Mouse (Mus musculus) urinary bladder, adult 18-20 months (tissue): ENCODE results near the gene Pknox2.

Experiments used
- DNase-seq, 2 experiments: peaks; one replicate each; pipeline ENCODE4 v3.0.0; 2022; ENCODE audit warnings: low spot score in 2 of 2, mixed read lengths in 2 of 2

Pknox2 gene

GRCm38 (mm10) chr9:37147359-37147685, at the start of gene Pknox2:
Gene Pknox2, minus strand, starts transcription at chr9:37147407.
- DNase-seq, result peak; percentile 55 to 66

- DNase-seq, result no peak
Observed at GRCm38 (mm10) chr9:37188024-37188423, 40.8 kb upstream of the Pknox2 start.

- no peak for DNase-seq
Observed at GRCm38 (mm10) chr9:37187407-37187806, 40.2 kb upstream of the Pknox2 start.

- DNase-seq, result no peak
Observed at GRCm38 (mm10) chr9:37183176-37183575, 36.0 kb upstream of the Pknox2 start.

GRCm38 (mm10) chr9:37181596-37181995, 34.4 kb upstream of the Pknox2 start:
- no peak for DNase-seq

GRCm38 (mm10) chr9:37179596-37179995, 32.4 kb upstream of the Pknox2 start:
- DNase-seq, result no peak

- no peak for DNase-seq
Observed at GRCm38 (mm10) chr9:37178911-37179310, 31.7 kb upstream of the Pknox2 start.

- DNase-seq, result no peak
Observed at GRCm38 (mm10) chr9:37177551-37177950, 30.3 kb upstream of the Pknox2 start.

GRCm38 (mm10) chr9:37177107-37177506, 29.9 kb upstream of the Pknox2 start:
- peak in 1 of 2 experiments; percentile 15 for DNase-seq

- no peak for DNase-seq
Observed at GRCm38 (mm10) chr9:37176002-37176401, 28.8 kb upstream of the Pknox2 start.

GRCm38 (mm10) chr9:37173376-37173775, 26.2 kb upstream of the Pknox2 start:
- DNase-seq, result no peak

GRCm38 (mm10) chr9:37166899-37167298, 19.7 kb upstream of the Pknox2 start:
- DNase-seq, result no peak

GRCm38 (mm10) chr9:37160686-37161085, 13.5 kb upstream of the Pknox2 start:
- no peak for DNase-seq

GRCm38 (mm10) chr9:37147886-37148285, 679 bp upstream of the Pknox2 start:
- no peak for DNase-seq

GRCm38 (mm10) chr9:37146603-37147358, 426 bp downstream of the Pknox2 start:
- DNase-seq, result peak; percentile 59 to 66

- peak in 1 of 2 experiments; percentile 64 for DNase-seq
Observed at GRCm38 (mm10) chr9:37146353-37146602, 929 bp downstream of the Pknox2 start.

- DNase-seq, result peak in 1 of 2 experiments; percentile 43
Observed at GRCm38 (mm10) chr9:37145616-37146352, 1.4 kb downstream of the Pknox2 start.

- DNase-seq, result no peak
Observed at GRCm38 (mm10) chr9:37145151-37145615, 2.0 kb downstream of the Pknox2 start.

GRCm38 (mm10) chr9:37144696-37145095, 2.5 kb downstream of the Pknox2 start:
- DNase-seq, result no peak

- DNase-seq, result no peak
Observed at GRCm38 (mm10) chr9:37144251-37144650, 3.0 kb downstream of the Pknox2 start.

- no peak for DNase-seq
Observed at GRCm38 (mm10) chr9:37143046-37143931, 3.9 kb downstream of the Pknox2 start.

GRCm38 (mm10) chr9:37142107-37142506, 5.1 kb downstream of the Pknox2 start:
- no peak for DNase-seq
